Mouse (Mus musculus) spleen, adult 2 months (tissue): Measurements from ENCODE around the gene Rab4b.

Experiments
- CTCF ChIP-seq: fragments of 200-500 bp; IDR thresholded peaks from 2 replicates; pipeline ENCODE4 v1.5.1; 2011; ENCODE audit warnings: mild to moderate bottlenecking, inconsistent platforms; ENCODE audit not compliant: insufficient read depth, insufficient read length, insufficient replicate concordance; ENCODE audit errors: extremely low read depth
- POLR2A ChIP-seq: fragments of 200-500 bp; IDR thresholded peaks from 2 replicates; pipeline ENCODE4 v1.6.1; 2011; ENCODE audit warnings: low read depth, low read length, inconsistent platforms

DNA sequence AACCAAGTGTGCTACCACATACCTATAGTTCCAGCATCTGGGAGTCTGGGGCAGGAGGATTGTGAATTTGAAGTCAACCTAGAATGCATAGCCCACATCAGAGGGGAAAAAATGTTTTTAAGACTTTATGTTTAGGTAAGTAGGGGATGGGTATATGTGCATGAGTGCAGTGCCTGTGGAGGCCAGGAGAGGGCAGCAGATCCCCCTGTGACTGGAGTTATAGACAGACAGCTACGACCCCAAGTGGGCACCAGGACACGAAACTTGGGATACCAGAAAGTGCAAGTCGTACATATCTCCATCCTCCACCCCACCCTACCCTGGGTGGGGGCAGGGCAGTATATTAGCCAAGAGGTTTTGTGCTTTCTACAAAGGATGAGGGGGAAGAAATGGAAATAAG, 6.3 kb upstream of the Rab4b start:
- TF ChIP-seq CTCF (peak; percentile 65; the same call in 1 of the 2 replicates), POLR2A (no peak)
